17 mouse cellular contexts compared by ENCODE assay signal in genomic region chr13:111957118-111957517, GRCm38 (mm10).
DNase-seq lines count a peak whose midpoint lies in the region; ATAC-seq and TF ChIP-seq lines count a peak whose summit lies in the region.
"Had no signal": no experiment of that assay in that cellular context is flagged by ENCODE, and none has a peak within 500 bp of the region (broad histone marks: within the 10 kb centered on the region; RNA-seq: fewer than 3 reads in every experiment).

No protein-coding gene starts in this region.

- no peaks in the 10 kb centered on the region for H3K9me3 ChIP-seq in lung, postnatal 0 days (ENCODE audit: low read length)
- no peaks in the 10 kb centered on the region for H3K9me3 ChIP-seq in intestine, embryonic 15.5 days
- no peaks in the 10 kb centered on the region for H3K9me3 ChIP-seq in liver, embryonic 13.5 days (replicated peaks)
- peaks cover 3% of the 10 kb centered on the region; the same call in 1 of the 2 replicates for H3K9me3 ChIP-seq in stomach, postnatal 0 days (ENCODE audit: control insufficient read depth, low read length)
- no peaks in the 10 kb centered on the region for H3K9me3 ChIP-seq in forebrain, embryonic 16.5 days (ENCODE audit: control insufficient read depth, low read length)
- H3K9me3 ChIP-seq: forebrain, embryonic 15.5 days; limb, embryonic 13.5 days; midbrain, embryonic 13.5 days had no signal

- no peak overlapping the region for H3K4me3 ChIP-seq in lung, postnatal 0 days (ENCODE audit: low read depth, low read length)
- no peak overlapping the region for H3K4me3 ChIP-seq in intestine, embryonic 15.5 days (replicated peaks)
- H3K4me3 ChIP-seq in liver, embryonic 13.5 days (replicated peaks), result no peak overlapping the region
- H3K4me3 ChIP-seq in stomach, postnatal 0 days (ENCODE audit: low read depth, low read length), result no peak overlapping the region
- no peak overlapping the region for H3K4me3 ChIP-seq in forebrain, embryonic 16.5 days (replicated peaks; ENCODE audit: low read length)
- H3K4me3 ChIP-seq: forebrain, embryonic 15.5 days; layer of hippocampus, adult 2 months; limb, embryonic 13.5 days; midbrain, embryonic 13.5 days had no signal

- H3K36me3 ChIP-seq in lung, postnatal 0 days (ENCODE audit: insufficient read depth, low read length), result no peaks in the 10 kb centered on the region
- no peaks in the 10 kb centered on the region for H3K36me3 ChIP-seq in intestine, embryonic 15.5 days
- H3K36me3 ChIP-seq in liver, embryonic 13.5 days, result no peaks in the 10 kb centered on the region
- no peaks in the 10 kb centered on the region for H3K36me3 ChIP-seq in stomach, postnatal 0 days (ENCODE audit: control insufficient read depth, insufficient read depth, low read length)
- no peaks in the 10 kb centered on the region for H3K36me3 ChIP-seq in forebrain, embryonic 16.5 days (ENCODE audit: control insufficient read depth, insufficient read depth)
- H3K36me3 ChIP-seq: forebrain, embryonic 15.5 days; limb, embryonic 13.5 days; midbrain, embryonic 13.5 days had no signal

- no peaks in the 10 kb centered on the region for H3K27me3 ChIP-seq in lung, postnatal 0 days (replicated peaks; ENCODE audit: insufficient read depth, low read length)
- H3K27me3 ChIP-seq in intestine, embryonic 15.5 days (replicated peaks), result no peaks in the 10 kb centered on the region
- peaks cover 8% of the 10 kb centered on the region; the same call in 1 of the 2 replicates for H3K27me3 ChIP-seq in liver, embryonic 13.5 days
- no peaks in the 10 kb centered on the region for H3K27me3 ChIP-seq in stomach, postnatal 0 days (ENCODE audit: control insufficient read depth, insufficient read depth, low read length)
- H3K27me3 ChIP-seq in forebrain, embryonic 16.5 days (replicated peaks; ENCODE audit: control insufficient read depth, insufficient read depth, low read length), result no peaks in the 10 kb centered on the region
- H3K27me3 ChIP-seq: forebrain, embryonic 15.5 days; limb, embryonic 13.5 days; midbrain, embryonic 13.5 days had no signal

- no peak for TF ChIP-seq CTCF in lung, postnatal 0 days (IDR thresholded peaks at IDR 0.05)
- TF ChIP-seq CTCF in stomach, postnatal 0 days (IDR thresholded peaks at IDR 0.05; ENCODE audit: low read depth), result no peak

- 0 out of 2 replicates have a peak, but pooled peaks cover 2% of the 10 kb centered on the region for H3K4me1 ChIP-seq in lung, postnatal 0 days (ENCODE audit: insufficient read depth, low read depth, low read length)
- H3K4me1 ChIP-seq in intestine, embryonic 15.5 days (replicated peaks), result peaks cover 9% of the 10 kb centered on the region; the same call in 1 of the 2 replicates
- peaks cover 53% of the 10 kb centered on the region for H3K4me1 ChIP-seq in liver, embryonic 13.5 days (replicated peaks)
- no peaks in the 10 kb centered on the region; the same call in 1 of the 2 replicates for H3K4me1 ChIP-seq in stomach, postnatal 0 days (replicated peaks; ENCODE audit: control insufficient read depth, insufficient read depth)
- no peaks in the 10 kb centered on the region for H3K4me1 ChIP-seq in forebrain, embryonic 16.5 days (replicated peaks; ENCODE audit: control insufficient read depth, insufficient read depth, low read length)
- H3K4me1 ChIP-seq: forebrain, embryonic 15.5 days had no signal

- H3K27ac ChIP-seq in lung, postnatal 0 days (ENCODE audit: low read length), result no peak overlapping the region
- no peak overlapping the region for H3K27ac ChIP-seq in intestine, embryonic 15.5 days
- peak overlapping the region; percentile 24 for H3K27ac ChIP-seq in liver, embryonic 13.5 days
- H3K27ac ChIP-seq in stomach, postnatal 0 days (replicated peaks), result no peak overlapping the region
- H3K27ac ChIP-seq in forebrain, embryonic 16.5 days (ENCODE audit: low read length), result no peak overlapping the region
- H3K27ac ChIP-seq: forebrain, embryonic 15.5 days; layer of hippocampus, adult 2 months; limb, embryonic 13.5 days; midbrain, embryonic 13.5 days had no signal

- no peak for TF ChIP-seq EP300 in lung, postnatal 0 days (IDR thresholded peaks at IDR 0.05)
- TF ChIP-seq EP300 in stomach, postnatal 0 days (optimal IDR thresholded peaks at IDR 0.05), result no peak

- peak; percentile 26 for DNase-seq in lung, postnatal 14 days
- DNase-seq in lung, postnatal 0 days (ENCODE audit: low spot score), result no peak
- DNase-seq in liver, embryonic 13.5 days, result peak; percentile 34
- peak; percentile 51 for DNase-seq in stomach, postnatal 0 days (ENCODE audit: low spot score)
- no peak for DNase-seq in spleen, adult 12 weeks (ENCODE audit: low spot score)
- DNase-seq: adrenal gland, postnatal 10 days; cerebellum, adult 9-11 months; embryo, embryonic 11 days; gastrocnemius, postnatal 25 days; thymus, adult 18-20 months had no signal

- no peak overlapping the region for H3K4me2 ChIP-seq in lung, postnatal 0 days (replicated peaks; ENCODE audit: low read depth, low read length)
- H3K4me2 ChIP-seq in intestine, embryonic 15.5 days (replicated peaks), result no peak overlapping the region
- H3K4me2 ChIP-seq in liver, embryonic 13.5 days, result peak overlapping the region; percentile 15; the same call in 1 of the 2 replicates
- no peak overlapping the region for H3K4me2 ChIP-seq in stomach, postnatal 0 days (replicated peaks; ENCODE audit: low read depth)
- no peak overlapping the region for H3K4me2 ChIP-seq in forebrain, embryonic 16.5 days (ENCODE audit: low read length)
- H3K4me2 ChIP-seq: forebrain, embryonic 15.5 days; limb, embryonic 13.5 days; midbrain, embryonic 13.5 days had no signal

- H3K9ac ChIP-seq in lung, postnatal 0 days (replicated peaks; ENCODE audit: low read depth), result no peak overlapping the region
- H3K9ac ChIP-seq in intestine, embryonic 15.5 days, result no peak overlapping the region
- no peak overlapping the region for H3K9ac ChIP-seq in liver, embryonic 13.5 days
- H3K9ac ChIP-seq in stomach, postnatal 0 days (ENCODE audit: low read length), result no peak overlapping the region
- H3K9ac ChIP-seq in forebrain, embryonic 16.5 days (replicated peaks; ENCODE audit: low read depth, low read length), result no peak overlapping the region
- H3K9ac ChIP-seq: forebrain, embryonic 15.5 days; limb, embryonic 13.5 days; midbrain, embryonic 13.5 days had no signal

- no peak for ATAC-seq in lung, postnatal 0 days
- ATAC-seq in intestine, embryonic 15.5 days, result peak; percentile 59; the same call in 1 of the 2 replicates
- ATAC-seq in liver, embryonic 13.5 days (ENCODE audit: low read depth), result peak; percentile 82
- ATAC-seq in stomach, postnatal 0 days (ENCODE audit: low FRiP score, low TSS enrichment), result peak; percentile 60; the same call in 1 of the 2 replicates
- no peak for ATAC-seq in forebrain, embryonic 16.5 days
- ATAC-seq: CD4-positive, CD25-positive, alpha-beta regulatory T cell, adult 4 months; forebrain, embryonic 15.5 days; midbrain, embryonic 13.5 days had no signal

- WGBS in lung, postnatal 0 days, result 24% methylated on average over 3 of the region's 3 CpGs
- 45% methylated on average over 3 of the region's 3 CpGs for WGBS in intestine, embryonic 15.5 days
- WGBS in liver, embryonic 13.5 days (ENCODE audit: insufficient replicate concordance), result 18% methylated on average over 3 of the region's 3 CpGs
- 33% methylated on average over 3 of the region's 3 CpGs for WGBS in stomach, postnatal 0 days
- 88% methylated on average over 3 of the region's 3 CpGs for WGBS in forebrain, embryonic 16.5 days

Comparison
In these comparisons a context has a peak if more than half of its experiments do, and no peak if none do; other contexts are left out.
1. DNase-seq: peak in lung, postnatal 14 days (single experiment), liver, embryonic 13.5 days (single experiment) and stomach, postnatal 0 days (single experiment); none in lung, postnatal 0 days (single experiment) and spleen, adult 12 weeks (single experiment).
2. ATAC-seq: peak in intestine, embryonic 15.5 days (single experiment), liver, embryonic 13.5 days (single experiment) and stomach, postnatal 0 days (single experiment); none in lung, postnatal 0 days (single experiment) and forebrain, embryonic 16.5 days (single experiment).